Mouse (Mus musculus) kidney, adult 11 months (tissue): Measurements from ENCODE around the gene Ppm1h.

Source experiments
- DNase-seq: peaks from one replicate; pipeline ENCODE4 v3.0.0; 2022

The Ppm1h gene

DNA sequence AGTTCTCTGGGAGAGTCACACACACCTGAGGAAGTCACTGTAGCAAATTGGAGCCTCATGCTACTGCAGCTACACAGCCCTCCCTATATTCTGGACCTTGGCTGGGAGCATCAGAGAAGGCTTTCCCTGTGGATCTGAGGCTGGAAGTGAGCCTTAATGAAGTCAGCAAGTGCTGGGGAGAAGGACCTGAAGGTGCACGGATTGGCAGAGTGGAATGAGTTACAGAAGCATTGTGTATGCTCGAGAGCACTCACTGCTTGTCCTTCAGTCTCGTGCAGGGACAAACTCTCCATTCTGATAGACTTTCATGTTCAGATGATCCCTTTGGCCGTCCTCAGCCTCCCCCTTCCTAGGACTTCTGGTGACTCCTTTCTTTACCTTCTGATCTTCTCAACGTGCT, 26.3 kb downstream of the Ppm1h start:
- DNase-seq: no peak

DNA sequence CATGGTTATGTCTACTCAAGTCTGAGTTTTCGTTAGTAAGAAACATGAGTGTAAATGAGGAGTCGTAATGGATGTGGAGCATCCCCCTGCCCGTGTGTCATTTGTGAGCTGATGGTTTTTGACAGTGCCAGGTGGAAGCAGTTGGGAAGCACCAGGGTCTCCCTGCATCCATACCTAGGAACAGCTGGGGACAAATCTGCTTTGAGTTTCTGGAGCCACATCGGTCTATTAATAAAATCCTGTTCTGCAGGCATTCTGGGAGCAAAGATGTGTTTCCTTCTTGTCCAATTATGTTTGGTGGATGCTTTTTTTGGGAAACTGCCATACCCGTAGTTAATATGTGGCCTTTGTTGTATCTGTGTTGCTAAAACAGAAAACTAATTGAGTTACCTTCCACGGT, 26.9 kb downstream of the Ppm1h start:
- DNase-seq: no peak

DNA sequence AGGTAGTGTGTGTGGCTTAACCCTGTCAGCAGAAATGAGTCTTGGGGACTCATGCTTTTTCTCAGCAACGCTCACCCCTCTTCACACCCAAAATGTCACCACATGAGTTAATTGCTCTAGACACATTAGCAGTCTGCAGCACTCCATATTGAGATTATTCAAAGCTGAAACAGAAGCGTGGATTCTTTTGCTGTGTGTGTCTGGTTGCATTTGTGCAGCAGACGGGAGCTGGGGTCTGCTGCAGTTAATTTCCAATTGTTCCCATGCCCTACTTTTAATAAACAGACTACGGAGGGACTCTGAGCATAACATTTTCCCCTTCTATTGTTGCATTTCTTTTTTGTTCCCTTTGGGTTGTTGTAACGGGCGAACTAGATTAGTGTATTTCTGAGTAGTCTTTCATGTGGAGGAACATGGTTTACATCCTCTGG, 32.8 kb downstream of the Ppm1h start:
- no peak for DNase-seq

DNA sequence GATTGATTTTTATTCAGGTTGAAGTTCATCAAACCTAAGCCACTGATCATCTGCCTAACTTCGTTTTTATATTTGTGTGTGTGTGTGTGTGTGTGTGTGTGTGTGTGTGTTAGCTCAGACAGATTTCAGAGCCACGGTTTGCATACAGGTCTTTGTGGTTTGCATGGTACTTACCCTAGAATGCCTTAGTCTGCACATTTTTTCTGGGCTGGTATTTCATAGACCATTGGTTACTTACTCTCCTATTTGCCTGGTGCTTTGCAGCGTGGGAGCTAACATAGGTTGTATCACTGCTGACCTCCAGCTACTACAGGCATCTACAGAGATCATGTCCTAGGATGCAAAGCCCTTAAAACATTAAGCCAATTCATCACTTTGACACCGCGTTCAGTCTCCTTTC, 33.7 kb downstream of the Ppm1h start:
- DNase-seq: no peak

DNA sequence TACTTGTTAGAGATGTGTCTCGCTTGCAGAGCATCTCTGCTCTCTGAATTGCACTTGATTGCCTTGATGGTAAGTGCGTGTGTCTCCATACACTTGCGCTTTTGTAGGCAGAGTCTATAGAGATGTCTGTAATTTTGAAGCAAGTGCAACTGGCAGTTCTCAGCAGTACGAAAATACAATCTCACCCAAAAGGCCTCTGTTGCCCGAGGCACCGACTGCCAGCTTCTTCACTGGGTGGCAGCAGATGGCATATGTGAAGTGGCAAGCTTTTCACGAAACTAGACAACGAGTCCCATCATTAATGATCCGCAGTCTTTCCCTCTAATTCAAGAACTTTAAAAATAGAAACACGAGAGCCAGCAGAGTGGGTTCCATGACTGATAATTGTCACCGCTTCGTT, 37.3 kb downstream of the Ppm1h start:
- DNase-seq: no peak

DNA sequence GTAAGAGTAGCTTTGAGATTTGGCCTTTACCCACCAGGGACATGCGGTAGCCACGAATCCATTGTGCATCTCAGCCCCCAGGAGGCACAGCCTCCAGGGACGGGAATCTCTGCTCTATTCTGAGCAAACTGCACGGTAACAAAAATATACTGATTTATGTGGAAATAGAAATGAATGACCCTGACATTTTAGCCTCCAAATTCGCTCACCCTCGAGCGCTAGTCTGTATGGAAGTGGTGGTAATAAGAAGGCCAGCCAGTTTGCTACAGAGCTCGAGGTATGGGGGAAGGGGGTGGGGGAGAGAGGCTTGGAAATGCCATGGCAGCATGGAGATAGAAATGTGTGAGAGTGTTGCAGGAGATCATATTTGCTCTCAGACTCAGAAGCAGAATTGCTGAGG, 37.7 kb downstream of the Ppm1h start:
- no peak for DNase-seq

DNA sequence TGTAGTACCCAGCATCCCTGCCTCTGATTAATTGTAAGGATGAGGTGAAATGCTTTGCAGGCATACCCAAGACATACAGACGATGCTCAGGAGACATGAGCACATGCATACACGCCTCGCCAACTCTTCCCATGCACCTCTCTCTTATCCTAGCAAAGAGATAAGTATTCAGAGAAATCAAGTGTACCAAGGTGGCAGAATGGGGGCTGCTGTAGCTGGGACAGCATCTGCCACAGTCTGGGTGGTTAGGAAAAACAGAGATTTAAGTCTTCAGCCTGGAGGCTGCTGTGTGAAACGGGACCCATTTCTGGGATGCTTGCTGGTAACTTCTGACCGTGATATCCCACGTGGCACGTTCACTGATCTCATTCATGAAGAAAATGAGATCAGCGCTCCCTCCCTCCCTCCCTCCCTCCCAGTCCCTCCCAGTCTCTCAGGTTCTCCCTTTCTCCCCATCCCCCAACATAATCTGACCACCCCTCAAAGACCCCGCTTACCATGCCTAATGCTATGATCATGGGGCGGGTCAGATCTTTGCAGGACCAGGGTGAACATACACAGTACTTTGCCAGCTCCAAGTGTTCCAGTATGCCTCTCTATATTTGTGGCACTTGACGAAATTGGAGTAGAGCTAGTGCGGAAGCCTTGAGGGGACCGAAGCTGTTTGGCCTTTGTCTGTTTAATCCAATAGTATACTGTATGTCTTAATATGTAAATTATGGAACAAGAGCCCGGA, 38.3 kb downstream of the Ppm1h start:
- no peak for DNase-seq

DNA sequence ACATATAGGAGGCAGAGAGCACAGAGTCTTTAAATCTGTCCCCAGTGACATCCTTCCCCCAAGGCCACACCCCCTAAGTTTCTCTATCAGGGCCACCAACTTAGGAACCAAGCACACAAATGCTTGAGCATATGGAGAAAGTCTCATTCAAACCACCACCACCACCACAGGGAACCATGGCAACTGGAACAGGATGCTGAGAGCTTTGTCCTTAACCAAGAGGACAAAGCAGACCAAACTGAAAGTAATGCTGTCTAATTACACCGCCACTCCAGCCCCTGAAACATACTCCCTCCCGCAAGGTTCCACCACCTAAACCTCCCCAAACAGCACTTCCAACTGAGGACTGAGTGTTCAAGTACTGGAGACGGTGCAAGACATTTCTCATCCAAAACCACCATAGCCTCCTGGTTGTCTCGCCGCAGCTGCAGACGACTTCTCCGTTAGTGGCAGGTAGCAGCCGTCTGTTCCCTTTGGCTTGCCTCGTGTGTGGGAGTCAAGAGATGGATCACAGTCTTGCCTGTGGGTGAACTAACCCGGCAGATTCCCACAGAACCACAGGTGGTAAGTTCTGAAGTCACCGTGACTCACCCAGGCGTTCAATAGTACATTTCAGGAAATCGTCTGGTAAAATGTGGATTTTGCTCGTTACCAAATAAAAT, 39.3 kb downstream of the Ppm1h start:
- DNase-seq: no peak

DNA sequence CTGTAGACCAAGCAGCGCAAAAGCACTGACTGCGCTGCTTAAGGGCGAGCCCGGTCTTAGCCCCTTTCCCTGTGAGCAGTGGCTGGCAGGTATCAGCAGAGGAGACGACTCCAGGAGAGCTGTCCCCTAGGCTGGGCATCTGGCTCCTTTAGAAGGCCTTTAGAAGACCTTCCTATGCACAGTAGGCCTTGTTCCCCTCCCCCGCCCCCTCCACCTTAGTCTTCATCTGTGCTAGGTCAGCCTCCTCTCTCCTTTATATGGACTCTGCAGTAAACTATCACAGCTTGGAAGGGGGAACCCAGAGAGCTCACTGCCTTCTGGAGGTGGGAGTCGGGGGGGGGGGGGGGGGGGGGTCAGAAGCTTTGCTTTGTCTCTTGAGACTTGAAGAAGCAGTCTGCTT, 40.4 kb downstream of the Ppm1h start:
- DNase-seq: no peak

DNA sequence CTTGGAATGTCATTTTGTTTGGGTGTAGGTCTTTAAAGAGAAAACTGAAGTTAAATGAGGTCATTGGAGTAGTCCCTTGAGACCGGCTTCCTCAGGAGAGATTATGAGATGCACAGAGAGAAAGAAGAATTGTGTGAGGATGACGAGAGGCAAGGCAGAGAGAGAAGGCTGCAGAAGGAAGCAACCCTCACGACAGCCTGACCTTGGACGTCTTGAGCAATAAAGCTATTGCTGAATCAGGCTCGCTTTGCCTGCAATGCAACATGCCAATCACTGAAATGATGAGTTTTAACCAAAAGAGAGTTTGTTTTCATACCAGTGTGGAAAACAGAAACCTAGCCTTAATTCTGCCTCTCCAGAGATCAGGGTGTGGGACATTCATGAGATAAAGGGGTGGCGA, 43.5 kb downstream of the Ppm1h start:
- DNase-seq: no peak

DNA sequence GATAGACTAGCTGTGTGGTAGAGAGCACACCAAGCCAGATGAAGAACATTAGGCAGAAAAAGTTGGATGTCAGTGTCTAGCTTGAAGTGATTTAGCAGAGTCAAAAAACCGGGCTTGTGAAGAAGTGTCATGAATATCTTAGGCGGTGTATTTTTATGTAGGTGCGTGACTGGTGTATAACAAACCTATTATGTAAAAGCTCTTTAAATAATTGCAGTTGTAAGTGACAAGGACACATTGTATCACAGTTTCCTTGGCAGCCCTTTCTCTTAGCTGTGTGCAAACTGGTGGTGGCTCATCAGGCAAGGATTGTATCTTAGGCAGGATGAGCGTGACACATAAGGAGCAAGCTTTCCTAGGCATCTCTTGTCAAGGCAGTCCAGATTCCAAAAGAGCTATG, 46.1 kb downstream of the Ppm1h start:
- no peak for DNase-seq

DNA sequence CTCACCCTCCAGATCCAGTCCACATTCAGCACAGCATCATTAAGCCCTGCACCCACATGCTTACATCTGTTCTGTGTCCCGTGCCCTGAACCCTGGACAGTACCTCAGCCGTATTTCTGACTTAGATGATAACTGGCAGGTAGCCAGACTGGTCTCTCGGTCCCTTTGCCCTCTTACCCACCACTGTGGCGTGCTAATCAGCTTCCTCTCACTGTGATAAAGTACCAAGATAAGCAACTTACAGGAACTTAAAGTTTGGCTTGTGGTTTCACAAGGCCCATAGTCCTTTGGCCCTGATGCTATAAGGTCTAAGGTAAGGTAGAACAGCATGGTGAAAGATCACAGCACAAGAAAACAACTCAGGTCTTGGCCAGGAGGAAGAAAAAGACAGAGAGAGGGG, 48.7 kb downstream of the Ppm1h start:
- no peak for DNase-seq

DNA sequence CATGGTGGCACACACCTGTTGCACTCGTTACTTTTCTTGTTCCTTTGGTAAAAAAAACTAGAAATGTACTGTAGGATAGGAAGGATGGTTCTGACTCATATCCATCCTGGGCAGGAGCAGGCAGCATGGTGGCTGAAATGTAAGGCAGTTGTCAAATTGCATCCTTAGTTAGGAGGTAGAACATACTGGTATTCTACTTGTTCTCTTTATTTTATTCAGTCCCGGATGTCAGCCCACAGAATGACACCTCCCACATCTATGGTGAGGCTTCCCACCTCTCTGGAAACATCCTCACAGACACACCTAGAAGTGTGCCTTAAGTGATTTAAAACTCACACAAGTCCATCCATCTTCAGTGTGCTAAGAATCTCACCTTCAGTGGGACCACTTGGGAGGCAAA, 49.6 kb downstream of the Ppm1h start:
- no peak for DNase-seq

DNA sequence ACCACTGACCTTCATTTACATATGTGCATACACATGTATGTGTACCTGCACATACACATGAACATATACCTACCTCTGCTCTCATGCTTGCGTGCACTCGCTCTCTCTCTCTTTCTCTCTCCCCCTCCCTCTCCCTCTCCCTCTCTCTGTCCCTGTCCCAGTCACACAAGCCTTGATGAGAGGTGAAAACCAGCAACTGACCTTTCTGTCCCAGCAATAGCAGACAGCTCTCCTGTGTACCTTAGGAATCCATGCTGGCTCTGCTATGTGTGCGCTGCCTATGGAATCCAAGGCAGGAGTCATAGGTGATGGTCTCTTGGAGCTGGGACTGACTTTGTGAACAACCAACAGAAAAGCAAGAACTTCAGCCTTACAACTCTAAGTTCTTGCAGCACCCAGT, 53.6 kb downstream of the Ppm1h start:
- no peak for DNase-seq

DNA sequence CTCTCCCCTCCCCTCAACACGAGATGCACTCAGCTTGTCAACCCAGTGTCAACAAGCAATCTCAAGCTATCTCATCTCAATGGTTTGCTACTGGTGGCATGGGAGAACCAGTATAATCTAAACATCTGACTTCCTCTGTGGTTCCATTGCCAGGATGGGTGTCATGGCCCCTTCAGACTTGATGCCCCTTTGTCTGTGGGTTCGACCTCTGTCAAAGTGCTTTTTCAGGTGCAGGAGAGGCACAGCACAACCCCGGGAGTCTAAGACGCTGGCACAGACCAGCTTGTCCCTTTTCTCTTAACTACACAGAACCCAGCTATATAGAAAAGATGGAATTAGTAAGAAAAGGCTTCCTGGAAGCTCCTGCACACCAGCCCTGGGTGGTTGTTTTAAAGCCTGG, 56.0 kb downstream of the Ppm1h start:
- DNase-seq: no peak

DNA sequence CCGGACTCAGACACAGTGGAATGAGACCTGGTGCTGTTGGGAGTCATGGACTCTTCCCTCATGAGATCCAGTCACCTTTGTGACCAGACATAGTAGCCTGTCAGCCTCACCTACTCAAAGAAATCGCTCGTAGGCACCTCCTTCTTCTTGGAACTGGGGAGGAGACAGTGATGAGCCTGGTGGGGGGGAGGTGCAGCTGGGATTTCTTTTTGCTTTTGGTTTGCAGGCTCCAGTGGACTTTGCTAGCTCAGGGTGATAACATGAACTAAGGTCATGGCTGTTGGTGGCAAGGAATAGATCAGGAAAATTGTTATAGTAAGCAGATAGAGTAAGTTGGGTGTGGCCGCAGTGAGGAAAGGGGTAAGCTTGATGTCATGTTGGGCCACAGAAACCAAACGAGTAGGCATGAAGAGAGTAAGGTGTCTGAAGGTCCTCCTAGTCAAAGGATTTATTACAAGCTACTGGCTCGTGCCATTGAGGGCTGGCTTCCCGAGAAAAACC, 56.8 kb downstream of the Ppm1h start:
- no peak for DNase-seq

DNA sequence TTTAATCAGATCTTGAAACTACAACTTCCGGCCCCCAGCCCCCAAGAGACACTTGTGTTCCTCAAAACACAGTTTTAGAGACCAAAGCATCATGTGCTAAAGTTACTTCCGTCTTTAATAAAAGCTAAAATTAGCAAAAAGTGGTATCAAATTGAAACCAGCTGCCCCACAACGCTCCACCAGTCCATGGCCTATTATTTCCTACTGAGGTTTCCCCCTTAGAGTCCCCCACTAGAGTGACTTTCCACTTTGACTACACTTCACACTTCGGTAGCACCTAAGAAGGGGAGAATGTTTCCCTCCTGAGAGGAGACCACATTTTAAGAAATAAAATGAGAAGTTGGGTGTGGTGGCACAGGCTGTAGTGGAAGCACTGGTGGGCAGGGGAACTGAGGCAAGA, 58.3 kb downstream of the Ppm1h start:
- DNase-seq: no peak

DNA sequence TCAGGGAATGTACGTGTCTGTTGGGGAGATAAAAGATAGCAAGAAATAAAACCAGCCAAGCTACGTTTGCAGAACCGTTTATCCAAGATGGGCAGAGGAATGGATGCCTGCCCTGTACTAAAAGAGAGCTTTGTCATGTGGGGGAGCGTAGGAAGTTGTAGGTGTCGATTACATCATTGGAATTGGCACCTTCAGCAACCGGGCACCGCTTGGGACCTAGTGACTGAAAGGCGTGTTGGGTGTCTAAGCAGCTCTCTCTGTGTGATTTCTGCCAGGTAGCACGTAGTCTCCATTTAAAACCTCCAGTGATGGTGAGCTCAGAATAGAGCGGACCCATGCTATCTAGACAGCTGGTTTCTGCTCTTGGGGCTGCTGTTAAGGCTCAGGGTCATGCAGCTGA, 60.0 kb downstream of the Ppm1h start:
- no peak for DNase-seq

DNA sequence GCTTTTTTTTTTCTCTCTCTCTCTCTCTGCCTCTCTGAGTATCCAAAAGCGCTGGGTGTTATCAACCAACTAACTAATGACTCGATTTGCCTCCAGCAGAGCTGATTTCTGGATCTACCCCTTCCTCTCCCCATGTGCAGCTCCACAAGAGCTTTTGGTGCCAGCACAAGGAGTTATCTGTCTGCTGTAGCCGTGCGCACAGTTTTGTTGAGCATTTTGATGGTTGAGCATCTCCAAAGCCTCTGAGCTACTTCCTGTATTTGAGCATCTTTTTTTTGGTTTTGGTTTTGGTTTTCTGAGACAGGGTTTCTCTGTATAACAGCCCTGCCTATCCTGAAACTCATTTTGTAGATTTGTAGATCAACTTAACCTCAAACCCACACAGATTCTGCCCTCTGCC, 60.5 kb downstream of the Ppm1h start:
- DNase-seq: no peak

DNA sequence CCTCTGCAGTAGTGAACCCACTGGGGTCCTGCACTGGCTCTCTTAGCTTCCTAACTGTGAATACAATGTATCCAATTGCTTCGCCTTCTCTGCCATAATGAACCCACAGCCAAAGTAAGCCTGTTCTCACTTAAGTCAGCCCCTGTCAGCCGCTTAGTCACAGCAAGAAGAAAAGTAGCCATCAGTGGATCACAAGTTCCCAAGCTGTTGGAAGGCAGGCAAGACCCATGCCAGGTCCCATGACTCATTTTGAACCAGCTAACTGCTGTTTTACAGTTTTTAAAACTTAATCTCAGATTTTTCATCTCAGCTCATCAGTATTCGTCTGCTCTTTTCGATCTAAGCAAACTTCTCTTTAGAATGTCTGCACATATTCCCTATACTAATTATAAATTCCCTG, 61.6 kb downstream of the Ppm1h start:
- DNase-seq: no peak

DNA sequence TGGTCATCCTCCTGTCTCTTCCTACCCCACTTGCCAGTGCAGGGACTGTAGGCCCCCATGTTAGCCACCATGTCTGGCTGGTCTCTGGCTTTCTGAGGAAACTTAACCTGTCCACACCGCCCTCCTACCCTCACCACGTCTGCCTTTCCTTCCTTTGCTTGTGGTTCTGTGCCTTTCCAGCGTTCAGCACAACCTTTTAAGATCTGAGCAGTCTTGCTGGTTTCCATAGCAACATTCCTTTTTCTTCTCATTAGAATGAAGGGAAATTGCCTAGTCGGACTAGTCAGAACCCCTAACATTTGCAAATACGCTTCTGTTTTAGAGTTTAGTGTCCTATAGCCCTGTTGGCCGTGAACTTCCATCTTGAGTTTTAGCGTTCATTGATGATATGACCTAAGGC, 62.6 kb downstream of the Ppm1h start:
- DNase-seq: no peak

DNA sequence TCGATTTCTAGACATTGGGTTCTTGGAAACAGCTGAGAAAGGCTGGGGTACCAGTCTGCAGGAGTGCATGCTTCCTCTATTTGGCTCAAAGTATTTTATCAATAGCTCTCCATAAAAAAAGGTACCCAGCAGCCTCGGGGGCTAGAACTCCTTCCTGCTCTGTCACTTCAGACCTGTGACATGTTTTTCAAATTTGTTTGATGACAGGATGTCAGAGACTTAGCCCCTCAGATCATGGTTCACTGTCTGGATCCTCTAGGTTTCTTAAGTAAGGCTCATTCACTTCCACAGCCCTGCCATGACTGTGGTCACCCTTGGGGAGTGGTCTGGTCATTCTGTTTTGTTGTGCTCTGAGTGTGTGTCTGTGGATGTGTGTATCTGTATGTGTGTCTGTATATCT, 63.6 kb downstream of the Ppm1h start:
- DNase-seq: no peak

DNA sequence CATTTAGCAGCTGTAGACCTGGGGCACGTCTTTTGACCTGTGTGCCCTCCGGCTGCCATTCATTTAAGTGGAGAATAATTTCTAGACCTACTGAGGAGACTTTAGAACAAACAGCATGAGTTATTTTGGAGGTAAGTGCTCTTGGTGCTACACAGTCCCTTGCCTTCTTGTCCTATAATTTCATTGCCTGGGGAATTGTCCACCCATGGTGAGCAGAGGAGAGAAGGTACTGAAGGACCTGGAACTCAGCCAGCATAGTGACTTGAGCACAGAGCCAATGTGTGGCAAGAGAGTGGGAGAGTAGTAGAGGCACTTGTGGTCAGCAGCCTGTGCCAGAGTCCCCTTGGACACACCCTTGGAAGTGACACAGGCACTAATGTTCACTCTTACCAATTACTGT, 64.8 kb downstream of the Ppm1h start:
- DNase-seq: no peak

DNA sequence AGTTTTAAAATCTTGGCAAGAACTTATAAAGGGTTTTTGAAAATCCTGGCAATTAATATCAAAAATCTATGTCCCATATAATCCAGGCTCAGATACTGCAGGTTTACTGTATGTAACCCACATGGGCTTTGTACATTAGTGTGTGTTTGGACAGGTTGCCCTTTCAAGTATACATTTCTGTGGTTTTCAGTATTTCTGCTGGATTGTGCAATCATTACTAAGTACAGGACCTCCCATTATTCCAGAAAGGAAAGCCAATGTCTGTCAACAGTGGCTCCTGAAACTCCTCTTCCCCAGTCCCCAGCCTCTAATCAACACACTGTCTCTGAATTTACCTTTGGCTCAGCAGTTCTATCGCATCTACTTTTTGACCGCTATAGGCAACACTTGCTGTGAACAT, 66.4 kb downstream of the Ppm1h start:
- DNase-seq: no peak

DNA sequence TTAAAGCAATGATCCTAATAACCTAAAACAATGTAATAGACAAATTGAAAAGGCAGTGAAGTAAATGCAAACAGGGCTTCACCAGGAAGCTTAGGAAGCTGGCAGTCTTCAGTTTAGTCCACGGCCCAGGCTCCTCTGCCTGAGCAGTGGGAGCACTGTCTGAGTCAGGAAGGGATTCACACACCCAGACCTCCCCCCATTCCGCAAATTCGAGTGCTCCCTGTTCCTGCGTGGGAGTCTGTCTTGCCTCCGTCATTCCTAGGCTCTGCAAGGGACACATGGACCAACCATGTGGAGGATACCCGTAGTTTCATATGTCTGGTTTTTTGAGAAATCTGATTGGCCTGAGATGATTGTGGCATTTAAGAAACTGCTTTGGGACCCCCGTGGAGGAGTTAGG, 67.6 kb downstream of the Ppm1h start:
- no peak for DNase-seq
